Mouse (Mus musculus) cerebellum, postnatal 36 days (tissue): Measurements from ENCODE around the gene Polr1e.
"Not testable (repeated sequence)": the region's sequence is repeated elsewhere in the genome, so short reads cannot be mapped to it uniquely, and the experiment has no call there.

Source experiments
- DNase-seq, 2 experiments: peaks; one replicate each; pipeline ENCODE4 v3.0.0; 2021 to 2022; ENCODE audit warnings: mixed read lengths in 2 of 2

Gene Polr1e

GRCm38 (mm10) chr4:45018452-45018980, at the start of gene Polr1e:
TSS of gene Polr1e (plus strand) at chr4:45018583.
- peak; percentile 82 to 83 for DNase-seq

GRCm38 (mm10) chr4:44970056-44970455, 48.3 kb upstream of the Polr1e start:
- DNase-seq = no peak

- peak; percentile 49 to 63 for DNase-seq
Observed at GRCm38 (mm10) chr4:44970612-44971110, 47.7 kb upstream of the Polr1e start.

GRCm38 (mm10) chr4:44973450-44973849, 44.9 kb upstream of the Polr1e start:
- peak; percentile 90 for DNase-seq

GRCm38 (mm10) chr4:44973871-44974270, 44.5 kb upstream of the Polr1e start:
- no peak for DNase-seq

GRCm38 (mm10) chr4:44974331-44974730, 44.1 kb upstream of the Polr1e start:
- DNase-seq = no peak

GRCm38 (mm10) chr4:44976026-44976615, 42.3 kb upstream of the Polr1e start:
- no peak for DNase-seq

- no peak for DNase-seq
Observed at GRCm38 (mm10) chr4:44976921-44977710, 41.3 kb upstream of the Polr1e start.

GRCm38 (mm10) chr4:44978175-44978574, 40.2 kb upstream of the Polr1e start:
- no peak for DNase-seq

- no peak for DNase-seq
Observed at GRCm38 (mm10) chr4:44979794-44980338, 38.5 kb upstream of the Polr1e start.

GRCm38 (mm10) chr4:44981280-44981973, 37.0 kb upstream of the Polr1e start, which contains the start of gene Grhpr:
TSS of gene Grhpr (plus strand) at chr4:44981395.
- peak; percentile 62 to 74 for DNase-seq

GRCm38 (mm10) chr4:44981974-44982287, 36.5 kb upstream of the Polr1e start:
- no peak for DNase-seq

- DNase-seq = no peak
Observed at GRCm38 (mm10) chr4:44982440-44983130, 35.8 kb upstream of the Polr1e start.

- DNase-seq = no peak
Observed at GRCm38 (mm10) chr4:44983131-44983740, 35.1 kb upstream of the Polr1e start.

GRCm38 (mm10) chr4:44990560-44990959, 27.8 kb upstream of the Polr1e start:
- DNase-seq = no peak

- DNase-seq = not testable (repeated sequence)
Observed at GRCm38 (mm10) chr4:44992330-44992729, 26.1 kb upstream of the Polr1e start.

- not testable (repeated sequence) for DNase-seq
Observed at GRCm38 (mm10) chr4:44993179-44993578, 25.2 kb upstream of the Polr1e start.

- DNase-seq = no peak
Observed at GRCm38 (mm10) chr4:44993847-44994246, 24.5 kb upstream of the Polr1e start.

GRCm38 (mm10) chr4:44994776-44995175, 23.6 kb upstream of the Polr1e start:
- DNase-seq = no peak

- no peak for DNase-seq
Observed at GRCm38 (mm10) chr4:44998071-44998470, 20.3 kb upstream of the Polr1e start.

- no peak for DNase-seq
Observed at GRCm38 (mm10) chr4:45000001-45000400, 18.4 kb upstream of the Polr1e start.

GRCm38 (mm10) chr4:45005452-45005851, 12.9 kb upstream of the Polr1e start:
- DNase-seq = no peak
